Mouse (Mus musculus): ENCODE results near the gene Grm6. TPM values are rescaled to one million over a fixed set of nuclear protein-coding genes. Genes with fewer than 3 reads are reported as not detected.

The Grm6 gene
- polyA plus RNA-seq, 1 experiment from 2014 or later, result not detected

DNA sequence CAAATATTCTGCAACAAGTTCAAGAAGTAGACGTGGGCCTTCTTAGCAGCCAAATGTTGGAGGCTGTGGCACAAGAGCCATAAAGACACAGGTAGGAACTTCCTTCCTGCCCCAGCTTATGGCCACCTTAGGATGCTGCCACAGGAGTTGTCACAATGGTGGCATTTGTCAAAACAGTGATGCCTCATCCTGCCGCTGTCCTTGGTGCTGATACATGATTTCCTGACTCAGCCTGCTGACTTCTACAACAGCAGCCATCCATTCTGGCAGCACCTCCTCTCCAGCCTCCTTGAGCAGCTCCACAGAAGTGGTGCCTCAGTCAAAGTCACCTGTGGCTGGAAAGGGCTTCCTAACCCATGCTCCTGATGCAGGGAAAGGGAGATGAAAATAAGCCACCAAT, 42.0 kb downstream of the Grm6 start:
- H3K4me2 ChIP-seq (replicated peaks; ENCODE audit: low read depth, low read length), result no peak overlapping the region
- no peaks in the 10 kb centered on the region for H3K4me1 ChIP-seq (ENCODE audit: control insufficient read depth, insufficient read depth, low read length)
- no peak overlapping the region for H3K4me3 ChIP-seq (ENCODE audit: low read length)
- H3K36me3 ChIP-seq (ENCODE audit: control insufficient read depth, insufficient read depth, low read length), result no peaks in the 10 kb centered on the region
- no peaks in the 10 kb centered on the region for H3K27me3 ChIP-seq (ENCODE audit: control insufficient read depth, insufficient read depth, low read length)
- no peak overlapping the region for H3K27ac ChIP-seq (ENCODE audit: low read depth, low read length)
- 55% methylated on average over 2 of the region's 2 CpGs for WGBS
- H3K9me3 ChIP-seq (ENCODE audit: control insufficient read depth, low read length), result peaks cover 9% of the 10 kb centered on the region; the same call in 1 of the 2 replicates
- no peak overlapping the region for H3K9ac ChIP-seq (ENCODE audit: low read depth, low read length)
- no peak for ATAC-seq (ENCODE audit: low FRiP score, low TSS enrichment)

DNA sequence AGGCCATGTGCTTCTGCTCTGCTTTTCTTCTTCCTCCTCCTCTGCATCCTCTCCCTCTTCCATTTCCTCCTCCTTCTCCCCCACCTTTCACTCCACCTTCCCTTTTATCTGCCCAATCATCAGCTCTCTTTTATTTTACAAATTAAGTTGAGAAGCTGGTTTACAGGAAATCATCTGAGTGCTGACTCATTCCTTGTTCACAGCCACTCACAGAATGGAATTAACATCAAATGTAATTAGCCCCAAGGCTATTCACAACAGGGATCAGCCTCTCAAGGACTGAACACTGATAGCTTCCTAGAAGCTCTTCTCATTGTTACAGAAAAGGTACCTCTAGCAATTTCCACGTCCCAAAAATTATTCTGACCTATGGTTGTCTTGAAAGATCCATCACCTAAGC, 46.9 kb downstream of the Grm6 start:
- no peak for ATAC-seq (ENCODE audit: low FRiP score, low TSS enrichment)
- Histone ChIP-seq H3K9ac (ENCODE audit: low read depth, low read length) (no peak overlapping the region), H3K4me2 (replicated peaks; ENCODE audit: low read depth, low read length) (no peak overlapping the region), H3K27ac (ENCODE audit: low read depth, low read length) (no peak overlapping the region), H3K9me3 (ENCODE audit: control insufficient read depth, low read length) (peaks cover 48% of the 10 kb centered on the region), H3K27me3 (ENCODE audit: control insufficient read depth, insufficient read depth, low read length) (no peaks in the 10 kb centered on the region), H3K4me3 (ENCODE audit: low read length) (no peak overlapping the region), H3K36me3 (ENCODE audit: control insufficient read depth, insufficient read depth, low read length) (peaks cover 29% of the 10 kb centered on the region), H3K4me1 (ENCODE audit: control insufficient read depth, insufficient read depth, low read length) (no peaks in the 10 kb centered on the region)
- 84% methylated on average over 1 of the region's 1 CpGs for WGBS

DNA sequence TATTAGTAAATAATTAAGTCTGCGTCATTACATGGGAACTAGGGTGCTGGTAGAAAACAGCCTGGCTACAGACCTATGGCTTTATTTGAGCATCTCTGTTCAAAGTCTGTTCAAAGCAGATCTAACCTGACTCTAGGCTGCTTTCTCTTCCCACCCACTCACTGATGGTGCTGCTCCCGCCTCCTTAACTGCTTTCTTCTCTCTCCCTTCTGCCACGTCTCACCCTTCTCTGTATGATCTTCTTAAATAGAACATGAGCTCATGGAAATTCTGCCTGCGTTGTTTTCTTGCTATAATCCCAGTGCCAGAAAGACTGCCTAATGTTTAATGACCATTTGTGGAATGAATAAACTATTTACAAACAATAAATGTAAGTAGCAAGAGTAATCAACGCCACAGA, 57.7 kb downstream of the Grm6 start:
- ATAC-seq (ENCODE audit: low FRiP score, low TSS enrichment), result no peak
- peaks cover 79% of the 10 kb centered on the region for H3K36me3 ChIP-seq (ENCODE audit: control insufficient read depth, insufficient read depth, low read length)
- no peak overlapping the region for H3K9ac ChIP-seq (ENCODE audit: low read depth, low read length)
- WGBS, result 92% methylated on average over 5 of the region's 5 CpGs
- H3K4me2 ChIP-seq (replicated peaks; ENCODE audit: low read depth, low read length), result no peak overlapping the region
- no peaks in the 10 kb centered on the region for H3K4me1 ChIP-seq (ENCODE audit: control insufficient read depth, insufficient read depth, low read length)
- no peaks in the 10 kb centered on the region for H3K27me3 ChIP-seq (ENCODE audit: control insufficient read depth, insufficient read depth, low read length)
- H3K27ac ChIP-seq (ENCODE audit: low read depth, low read length), result no peak overlapping the region
- peaks cover 24% of the 10 kb centered on the region for H3K9me3 ChIP-seq (ENCODE audit: control insufficient read depth, low read length)
- no peak overlapping the region for H3K4me3 ChIP-seq (ENCODE audit: low read length)

DNA sequence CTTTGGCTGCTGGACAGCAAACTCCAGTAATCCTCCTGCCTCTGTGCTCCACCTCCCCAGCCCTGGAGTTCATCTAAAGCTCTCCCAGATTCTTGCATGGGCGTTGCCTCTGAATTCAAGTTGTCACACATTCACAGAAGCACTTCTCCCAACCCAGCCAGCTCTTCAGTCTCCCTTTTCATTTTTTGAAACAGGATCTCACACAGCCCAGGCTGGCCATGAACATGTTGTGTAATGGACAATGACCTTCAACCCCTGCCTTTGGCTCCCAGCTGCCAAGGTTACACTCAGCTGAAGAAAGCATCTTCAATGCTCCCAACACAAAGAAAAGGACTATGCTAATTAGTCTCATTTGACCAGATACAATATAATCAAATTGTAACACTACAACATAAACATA, 62.8 kb downstream of the Grm6 start:
- ATAC-seq (ENCODE audit: low FRiP score, low TSS enrichment), result no peak

DNA sequence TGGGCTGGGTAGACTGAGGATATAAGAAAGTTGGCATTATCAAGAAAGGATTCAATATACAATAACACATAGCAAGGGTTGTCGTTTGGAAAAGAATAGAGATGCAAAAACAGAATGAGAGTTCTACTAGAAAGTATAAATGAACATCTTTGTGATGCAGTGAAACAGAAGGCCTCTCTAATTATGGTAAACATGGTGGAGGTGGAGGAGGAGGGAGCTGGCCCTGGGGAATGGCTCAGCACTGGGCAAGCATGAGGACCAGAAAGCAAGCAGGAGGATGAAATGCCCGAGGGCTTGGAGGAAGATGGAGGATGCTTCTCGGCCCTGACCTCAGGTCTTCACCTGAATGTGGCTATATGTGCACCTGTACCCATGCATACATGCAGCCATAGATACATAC, 64.0 kb downstream of the Grm6 start:
- Histone ChIP-seq H3K27ac (ENCODE audit: low read depth, low read length) (no peak overlapping the region), H3K4me2 (replicated peaks; ENCODE audit: low read depth, low read length) (no peak overlapping the region), H3K27me3 (ENCODE audit: control insufficient read depth, insufficient read depth, low read length) (no peaks in the 10 kb centered on the region), H3K9me3 (ENCODE audit: control insufficient read depth, low read length) (0 out of 2 replicates have a peak, but pooled peaks cover 2% of the 10 kb centered on the region), H3K4me1 (ENCODE audit: control insufficient read depth, insufficient read depth, low read length) (no peaks in the 10 kb centered on the region), H3K36me3 (ENCODE audit: control insufficient read depth, insufficient read depth, low read length) (peaks cover 26% of the 10 kb centered on the region), H3K4me3 (ENCODE audit: low read length) (no peak overlapping the region), H3K9ac (ENCODE audit: low read depth, low read length) (no peak overlapping the region)
- 90% methylated on average over 3 of the region's 3 CpGs for WGBS
- ATAC-seq (ENCODE audit: low FRiP score, low TSS enrichment), result no peak

More for the DNA sequence above, 62.8 kb downstream of the Grm6 start:
- WGBS, result 95% methylated on average over 1 of the region's 1 CpGs
- Histone ChIP-seq H3K9me3 (ENCODE audit: control insufficient read depth, low read length) (0 out of 2 replicates have a peak, but pooled peaks cover 2% of the 10 kb centered on the region), H3K9ac (ENCODE audit: low read depth, low read length) (no peak overlapping the region), H3K27ac (ENCODE audit: low read depth, low read length) (no peak overlapping the region), H3K4me3 (ENCODE audit: low read length) (no peak overlapping the region), H3K4me1 (ENCODE audit: control insufficient read depth, insufficient read depth, low read length) (no peaks in the 10 kb centered on the region), H3K27me3 (ENCODE audit: control insufficient read depth, insufficient read depth, low read length) (no peaks in the 10 kb centered on the region), H3K4me2 (replicated peaks; ENCODE audit: low read depth, low read length) (no peak overlapping the region), H3K36me3 (ENCODE audit: control insufficient read depth, insufficient read depth, low read length) (peaks cover 34% of the 10 kb centered on the region)

Other genes with a start within 250 kb of the Grm6 start
- gene Adamts2, start 248.6 kb upstream of the Grm6 start, polyA plus RNA-seq (2014; fragmentation: Nextera tagmentation; extraction: Ambion mirVana), result 2.4 and 2.8 TPM in 2 replicates
- gene Zfp354c, start 23.0 kb upstream of the Grm6 start, polyA plus RNA-seq (2014; fragmentation: Nextera tagmentation; extraction: Ambion mirVana), result 18.8 and 35.7 TPM in 2 replicates
- 0.31 and 0.76 TPM in 2 replicates for gene Zfp879, start 9.1 kb upstream of the Grm6 start, polyA plus RNA-seq (2014; fragmentation: Nextera tagmentation; extraction: Ambion mirVana)
- gene Zfp454, start 37.0 kb downstream of the Grm6 start, polyA plus RNA-seq (2014; fragmentation: Nextera tagmentation; extraction: Ambion mirVana), result 8.3 and 9.5 TPM in 2 replicates
- 11.1 and 17.4 TPM in 2 replicates for gene Zfp2, start 65.5 kb downstream of the Grm6 start, polyA plus RNA-seq (2014; fragmentation: Nextera tagmentation; extraction: Ambion mirVana)
- gene Zfp354b, start 80.9 kb downstream of the Grm6 start, polyA plus RNA-seq (2014; fragmentation: Nextera tagmentation; extraction: Ambion mirVana), result 1.2 and 1.7 TPM in 2 replicates
- gene 4933414I15Rik, start 93.1 kb downstream of the Grm6 start, polyA plus RNA-seq (2014; fragmentation: Nextera tagmentation; extraction: Ambion mirVana), result not detected in 2 replicates
- not detected in 2 replicates for gene Prop1, start 103.1 kb downstream of the Grm6 start, polyA plus RNA-seq (2014; fragmentation: Nextera tagmentation; extraction: Ambion mirVana)
- gene Olfr1378, start 115.8 kb downstream of the Grm6 start, polyA plus RNA-seq (2014; fragmentation: Nextera tagmentation; extraction: Ambion mirVana), result not detected in 2 replicates
- not detected in 2 replicates for gene Olfr1377, start 131.3 kb downstream of the Grm6 start, polyA plus RNA-seq (2014; fragmentation: Nextera tagmentation; extraction: Ambion mirVana)
- gene Olfr51, start 152.9 kb downstream of the Grm6 start, polyA plus RNA-seq (2014; fragmentation: Nextera tagmentation; extraction: Ambion mirVana), result not detected in 2 replicates
- gene Olfr54, start 163.6 kb downstream of the Grm6 start, polyA plus RNA-seq (2014; fragmentation: Nextera tagmentation; extraction: Ambion mirVana), result not detected in 2 replicates
- not detected in 2 replicates for gene Olfr1375, start 197.4 kb downstream of the Grm6 start, polyA plus RNA-seq (2014; fragmentation: Nextera tagmentation; extraction: Ambion mirVana)
- 7.5 and 11.7 TPM in 2 replicates for gene Zfp354a, start 208.6 kb downstream of the Grm6 start, polyA plus RNA-seq (2014; fragmentation: Nextera tagmentation; extraction: Ambion mirVana)

Data from kidney, embryonic 14.5 days (tissue).